Mouse (Mus musculus) C2C12 (cell line): ENCODE data around the gene Adamts14. TPM values are rescaled to one million over a fixed set of nuclear protein-coding genes. Genes with fewer than 3 reads are reported as not detected.

Experiments used
- H3K27me3 ChIP-seq: one replicate; pipeline ENCODE4 v1.6.1; 2011; ENCODE audit not compliant: control insufficient read depth, insufficient read depth, insufficient read length
- H3K36me3 ChIP-seq: one replicate; pipeline ENCODE4 v1.6.1; 2011; ENCODE audit not compliant: control insufficient read depth, insufficient read depth
- H3K4me3 ChIP-seq: one replicate; pipeline ENCODE4 v1.5.1; 2011; ENCODE audit warnings: mild to moderate bottlenecking, control low read depth; ENCODE audit not compliant: poor library complexity, insufficient read depth, severe bottlenecking
- H3K79me2 ChIP-seq: one replicate; pipeline ENCODE4 v1.6.1; 2011; ENCODE audit not compliant: control insufficient read depth, insufficient read depth
- H3K79me3 ChIP-seq: one replicate; pipeline ENCODE4 v1.6.1; 2011; ENCODE audit warnings: low read depth, control low read depth
- H3ac ChIP-seq: one replicate; pipeline ENCODE3; 2011; ENCODE audit warnings: low read depth; ENCODE audit not compliant: control insufficient read depth, insufficient read length
- CEBPB ChIP-seq: IDR thresholded peaks from one replicate; pipeline ENCODE4 v1.6.1; 2011; ENCODE audit warnings: low read depth, mild to moderate bottlenecking, control low read depth, moderate library complexity
- CTCF ChIP-seq: IDR thresholded peaks from one replicate; pipeline ENCODE4 v1.5.1; 2011; ENCODE audit not compliant: control insufficient read depth, insufficient read depth, insufficient read length
- FOSL1 ChIP-seq: IDR thresholded peaks from one replicate; pipeline ENCODE4 v1.8.0; 2011; ENCODE audit warnings: mild to moderate bottlenecking, low read length; ENCODE audit not compliant: poor library complexity, insufficient read depth, severe bottlenecking
- MAX ChIP-seq: IDR thresholded peaks from one replicate; pipeline ENCODE4 v1.6.1; 2011; ENCODE audit warnings: mild to moderate bottlenecking, control low read depth
- MYOD1 ChIP-seq: IDR thresholded peaks from one replicate; pipeline ENCODE4 v1.6.1; 2011; ENCODE audit warnings: low read depth; ENCODE audit not compliant: control insufficient read depth, insufficient read length
- MYOG ChIP-seq: IDR thresholded peaks from one replicate; pipeline ENCODE4 v1.6.1; 2011; ENCODE audit not compliant: control insufficient read depth, insufficient read length; ENCODE audit errors: extremely low read depth
- USF1 ChIP-seq: IDR thresholded peaks from one replicate; pipeline ENCODE4 v1.6.1; 2011; ENCODE audit warnings: low read depth, mild to moderate bottlenecking, control low read depth, moderate library complexity
- polyA plus RNA-seq: library from polyadenylated mRNA; unstranded; fragments of >200 nt; fragmentation: generic; extraction: Trizol; gene quantifications from one replicate; pipeline ENCODE4 v1.2.1, GENCODE M21; 2012; ENCODE audit warnings: missing spikeins

The Adamts14 gene
- polyA plus RNA-seq, 1 experiment: 7.0 TPM

DNA sequence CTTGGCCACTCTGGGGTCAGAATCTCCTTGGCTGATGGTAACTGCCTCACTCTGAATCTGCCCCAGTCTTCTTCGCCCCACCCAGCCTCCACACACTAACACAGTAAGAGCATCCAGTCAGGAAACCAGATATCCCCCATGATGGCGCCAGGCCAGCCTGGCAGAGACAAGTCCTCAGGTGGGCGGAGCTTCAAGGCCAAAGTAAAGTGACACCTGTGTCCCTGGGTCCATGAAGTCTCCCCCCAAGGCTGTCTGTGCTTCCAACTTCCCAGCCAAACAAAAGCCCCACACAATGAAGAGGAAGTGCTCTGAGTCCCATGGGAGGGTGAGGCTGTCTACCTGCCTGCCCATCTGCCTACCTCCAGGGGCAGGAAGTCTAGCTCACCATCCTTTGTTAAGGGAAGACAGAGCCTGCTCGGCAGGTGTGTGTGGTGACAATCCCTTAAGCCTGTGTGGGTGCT is 31.2 kb downstream of the Adamts14 start:
- Histone ChIP-seq H3K36me3 (peaks cover 8% of the 10 kb centered on the region), H3K4me3 (no peak overlapping the region), H3K27me3 (no peaks in the 10 kb centered on the region), H3K79me3 (no peaks in the 10 kb centered on the region), H3ac (no peak overlapping the region), H3K79me2 (no peaks in the 10 kb centered on the region)
- no peak for TF ChIP-seq FOSL1

DNA sequence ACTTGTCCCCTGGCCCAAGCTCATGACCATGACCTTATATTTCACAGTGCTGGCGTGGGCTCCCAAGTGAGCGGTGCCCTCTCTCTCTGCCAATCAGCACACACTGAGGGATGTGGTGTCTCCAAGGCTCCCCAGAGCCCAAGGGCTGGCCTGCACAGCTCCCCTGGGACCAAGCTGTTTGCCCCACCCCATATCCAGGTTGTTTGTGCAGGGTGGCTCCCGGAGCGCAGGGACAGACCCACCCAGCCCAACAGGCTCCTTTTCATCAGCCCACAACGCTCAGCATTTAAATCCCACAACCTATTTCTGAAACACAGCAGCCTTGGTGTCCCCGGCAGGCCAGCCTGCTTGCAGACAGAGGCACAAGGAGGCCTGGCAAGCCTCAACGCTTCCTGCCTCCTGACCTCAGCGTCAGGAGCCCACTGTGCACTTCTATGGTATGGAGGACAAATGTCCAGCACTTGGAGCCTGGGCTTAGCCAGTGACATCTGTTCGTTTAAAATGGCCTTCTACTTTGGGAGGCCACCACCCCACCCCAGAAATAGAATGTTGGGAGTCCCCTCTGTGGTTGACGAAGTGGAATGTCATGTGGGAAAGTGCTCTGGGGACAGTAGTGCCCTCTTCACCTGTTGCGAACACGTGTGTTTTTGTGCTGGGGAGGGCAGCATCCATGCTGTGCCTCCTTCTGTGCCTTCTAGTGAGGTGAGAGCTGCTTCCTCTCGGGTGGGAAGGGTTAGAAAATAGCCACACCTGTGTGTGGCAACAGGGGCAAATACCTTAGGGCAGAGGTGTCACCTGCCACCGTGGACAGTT is 32.9 kb downstream of the Adamts14 start:
- Histone ChIP-seq H3K27me3 (no peaks in the 10 kb centered on the region), H3K4me3 (no peak overlapping the region)
- TF ChIP-seq MYOG (no peak), FOSL1 (no peak), MYOD1 (no peak), CEBPB (no peak), USF1 (no peak)

DNA sequence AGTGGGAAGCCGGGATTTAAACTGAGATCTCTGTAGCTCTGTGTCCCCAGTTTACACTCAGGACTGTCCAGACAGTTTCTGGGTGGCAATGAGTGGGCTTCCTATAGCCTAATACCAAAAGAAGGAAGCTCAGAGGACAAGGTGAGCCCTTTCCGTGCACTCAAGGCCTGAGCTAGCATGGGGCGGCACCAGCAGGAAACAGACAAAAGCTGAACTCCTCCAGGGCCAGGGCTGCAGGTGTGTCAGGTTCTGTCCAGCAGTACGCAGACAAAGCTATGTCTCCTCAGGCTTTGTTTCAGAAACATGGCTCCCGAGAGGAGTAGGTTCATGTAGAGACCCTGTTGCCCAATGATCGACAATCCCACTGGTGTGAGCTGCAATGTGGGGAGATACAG is 35.9 kb downstream of the Adamts14 start:
- Histone ChIP-seq H3K79me2 (no peaks in the 10 kb centered on the region), H3ac (no peak overlapping the region), H3K36me3 (peaks cover 8% of the 10 kb centered on the region), H3K4me3 (no peak overlapping the region), H3K79me3 (no peaks in the 10 kb centered on the region), H3K27me3 (no peaks in the 10 kb centered on the region)
- no peak for TF ChIP-seq MYOD1
- no peak for TF ChIP-seq CTCF
- no peak for TF ChIP-seq FOSL1
- TF ChIP-seq USF1: no peak
- TF ChIP-seq CEBPB: no peak
- TF ChIP-seq MYOG: no peak
- no peak for TF ChIP-seq MAX

More for the DNA sequence above, 32.9 kb downstream of the Adamts14 start:
- Histone ChIP-seq H3K79me3 (no peaks in the 10 kb centered on the region), H3K36me3 (peaks cover 11% of the 10 kb centered on the region), H3K79me2 (no peaks in the 10 kb centered on the region), H3ac (no peak overlapping the region)

- Histone ChIP-seq H3K79me2 (no peaks in the 10 kb centered on the region), H3K79me3 (no peaks in the 10 kb centered on the region), H3K4me3 (no peak overlapping the region), H3ac (no peak overlapping the region), H3K36me3 (peaks cover 8% of the 10 kb centered on the region), H3K27me3 (no peaks in the 10 kb centered on the region)
- no peak for TF ChIP-seq MYOG
- TF ChIP-seq CTCF: no peak
- no peak for TF ChIP-seq MYOD1
- TF ChIP-seq CEBPB: no peak
- TF ChIP-seq USF1: no peak
- no peak for TF ChIP-seq FOSL1
- no peak for TF ChIP-seq MAX
Measured at GRCm38 (mm10) chr10:61236683-61237390, 36.4 kb downstream of the Adamts14 start.

GRCm38 (mm10) chr10:61235677-61236267 is 37.5 kb downstream of the Adamts14 start:
- Histone ChIP-seq H3ac (no peak overlapping the region), H3K36me3 (peaks cover 8% of the 10 kb centered on the region), H3K79me3 (no peaks in the 10 kb centered on the region), H3K4me3 (no peak overlapping the region), H3K79me2 (no peaks in the 10 kb centered on the region), H3K27me3 (no peaks in the 10 kb centered on the region)
- TF ChIP-seq CEBPB (no peak), MYOG (no peak), USF1 (no peak), FOSL1 (no peak), MAX (no peak), CTCF (no peak), MYOD1 (no peak)

GRCm38 (mm10) chr10:61234319-61234718 is 38.9 kb downstream of the Adamts14 start:
- no peak overlapping the region for H3ac ChIP-seq
- no peaks in the 10 kb centered on the region for H3K79me2 ChIP-seq
- H3K36me3 ChIP-seq: peaks cover 3% of the 10 kb centered on the region
- H3K27me3 ChIP-seq: no peaks in the 10 kb centered on the region
- H3K4me3 ChIP-seq: no peak overlapping the region
- TF ChIP-seq MYOD1 (no peak), MYOG (no peak), CTCF (no peak), CEBPB (no peak), MAX (no peak), FOSL1 (no peak), USF1 (no peak)
- H3K79me3 ChIP-seq: no peaks in the 10 kb centered on the region
